Mouse (Mus musculus): ENCODE data around the gene Tubb2a. TPM values are rescaled to one million over a fixed set of nuclear protein-coding genes. Genes with fewer than 3 reads are reported as not detected.
A peak's percentile ranks its signal among the peaks of the same experiment; 100 is the strongest.

Gene Tubb2a
- total RNA-seq, 1 experiment from 2014 or later: 17.7 TPM

- ATAC-seq (ENCODE audit: extremely low read depth, insufficient number of reproducible peaks, low FRiP score, poor library complexity, severe bottlenecking): no peak
Measured at GRCm38 (mm10) chr13:34062466-34062865, 15.3 kb downstream of the Tubb2a start.

- 0 out of 2 replicates have a peak, but pooled peaks have one; percentile 13 for ATAC-seq (ENCODE audit: extremely low read depth, insufficient number of reproducible peaks, low FRiP score, poor library complexity, severe bottlenecking)
Measured at GRCm38 (mm10) chr13:34060061-34060460, 17.7 kb downstream of the Tubb2a start.

- ATAC-seq (ENCODE audit: extremely low read depth, insufficient number of reproducible peaks, low FRiP score, poor library complexity, severe bottlenecking): no peak
Measured at GRCm38 (mm10) chr13:34057252-34057651, 20.6 kb downstream of the Tubb2a start.

DNA sequence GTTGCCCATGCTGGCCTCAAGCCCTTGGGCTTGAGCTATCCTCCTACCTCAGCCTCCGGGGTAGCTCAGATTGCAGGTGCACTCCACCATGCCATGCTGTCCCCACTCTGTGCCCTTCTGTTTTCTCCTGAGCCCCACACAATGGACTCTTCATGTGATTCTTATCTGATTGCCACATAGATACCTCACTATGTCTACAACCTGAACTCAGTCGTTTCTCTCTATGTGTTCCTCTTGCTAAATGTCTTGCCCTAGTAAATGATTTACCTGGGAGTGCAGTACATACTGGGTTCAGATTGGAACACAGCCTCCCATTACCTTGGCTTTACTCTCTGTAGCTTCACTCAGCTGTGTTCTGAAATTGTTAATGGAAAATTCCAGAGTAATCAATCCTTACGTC lies 22.8 kb downstream of the Tubb2a start:
- no peak for ATAC-seq (ENCODE audit: extremely low read depth, insufficient number of reproducible peaks, low FRiP score, poor library complexity, severe bottlenecking)

GRCm38 (mm10) chr13:34054391-34054790 lies 23.4 kb downstream of the Tubb2a start:
- ATAC-seq (ENCODE audit: extremely low read depth, insufficient number of reproducible peaks, low FRiP score, poor library complexity, severe bottlenecking): no peak

DNA sequence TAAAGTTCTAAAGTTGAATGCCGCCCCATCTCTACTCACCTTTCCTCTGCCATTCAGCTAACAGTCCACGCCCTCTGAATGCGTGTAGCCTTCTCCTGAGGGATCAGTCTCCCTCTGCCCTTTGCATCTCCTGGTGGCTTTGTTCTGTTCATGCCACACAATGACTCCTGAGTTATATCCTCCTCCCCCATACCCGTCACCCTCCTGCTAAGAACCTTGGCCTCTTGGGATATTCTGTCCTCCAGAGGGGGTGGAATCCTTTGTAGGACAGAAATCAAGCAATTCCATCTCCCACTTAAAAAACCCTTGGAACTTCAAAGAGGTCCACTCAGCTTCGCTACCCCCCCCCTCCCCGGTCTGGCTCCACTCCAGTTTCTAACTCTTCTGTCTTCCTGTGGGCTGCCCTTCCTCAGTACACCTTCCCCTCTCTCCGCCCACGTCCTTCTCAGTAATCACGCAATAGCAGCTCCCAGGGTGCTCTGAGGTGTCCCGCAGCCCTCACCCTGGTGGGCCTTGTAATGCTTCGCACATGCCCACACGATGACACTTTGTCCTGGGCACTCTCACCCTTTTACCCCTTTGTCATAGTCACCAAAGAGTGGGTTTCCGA lies 24.0 kb downstream of the Tubb2a start:
- ATAC-seq (ENCODE audit: extremely low read depth, insufficient number of reproducible peaks, low FRiP score, poor library complexity, severe bottlenecking): no peak

DNA sequence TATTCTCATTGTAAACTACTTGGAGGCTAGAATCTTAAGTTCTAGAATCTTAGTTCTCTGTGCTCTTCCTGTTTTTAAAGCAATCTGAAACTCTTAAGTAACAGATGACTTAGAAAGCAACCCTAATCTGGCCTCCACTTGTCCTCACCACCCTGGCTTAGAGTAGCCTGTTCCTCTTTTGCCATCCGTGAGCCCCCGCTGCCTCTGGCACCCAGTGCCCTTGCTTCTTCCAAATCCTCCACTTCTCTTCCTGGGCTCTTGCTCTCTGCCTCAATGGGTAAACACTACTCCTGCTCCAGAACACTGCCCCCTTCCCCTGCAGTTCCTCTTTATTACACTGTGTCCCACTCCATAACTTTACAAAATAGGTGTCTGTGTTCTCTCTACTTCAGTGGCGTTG lies 26.1 kb downstream of the Tubb2a start:
- ATAC-seq (ENCODE audit: extremely low read depth, insufficient number of reproducible peaks, low FRiP score, poor library complexity, severe bottlenecking): peak; percentile 71

DNA sequence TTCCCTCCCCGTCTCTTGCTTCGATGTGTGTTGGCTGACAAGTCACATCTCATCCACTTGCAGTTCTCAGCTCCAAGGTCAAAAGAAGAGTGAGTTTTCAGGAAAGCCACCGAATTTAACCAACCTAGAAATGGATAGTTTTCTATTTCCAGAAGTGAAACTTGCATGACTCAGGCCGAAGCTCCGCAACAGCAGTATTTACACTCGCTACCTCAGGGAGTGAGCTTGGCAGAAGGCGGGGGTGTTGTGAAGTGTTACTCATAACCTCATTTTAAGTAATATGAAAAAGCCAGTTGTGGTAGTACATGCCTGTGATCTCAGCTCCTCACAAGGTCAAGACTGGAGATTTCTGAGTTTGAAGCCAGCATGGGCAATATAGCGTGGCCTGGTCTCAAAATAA lies 27.3 kb downstream of the Tubb2a start:
- no peak for ATAC-seq (ENCODE audit: extremely low read depth, insufficient number of reproducible peaks, low FRiP score, poor library complexity, severe bottlenecking)

- ATAC-seq (ENCODE audit: extremely low read depth, insufficient number of reproducible peaks, low FRiP score, poor library complexity, severe bottlenecking): no peak
Measured at GRCm38 (mm10) chr13:34047526-34047925, 30.3 kb downstream of the Tubb2a start.

DNA sequence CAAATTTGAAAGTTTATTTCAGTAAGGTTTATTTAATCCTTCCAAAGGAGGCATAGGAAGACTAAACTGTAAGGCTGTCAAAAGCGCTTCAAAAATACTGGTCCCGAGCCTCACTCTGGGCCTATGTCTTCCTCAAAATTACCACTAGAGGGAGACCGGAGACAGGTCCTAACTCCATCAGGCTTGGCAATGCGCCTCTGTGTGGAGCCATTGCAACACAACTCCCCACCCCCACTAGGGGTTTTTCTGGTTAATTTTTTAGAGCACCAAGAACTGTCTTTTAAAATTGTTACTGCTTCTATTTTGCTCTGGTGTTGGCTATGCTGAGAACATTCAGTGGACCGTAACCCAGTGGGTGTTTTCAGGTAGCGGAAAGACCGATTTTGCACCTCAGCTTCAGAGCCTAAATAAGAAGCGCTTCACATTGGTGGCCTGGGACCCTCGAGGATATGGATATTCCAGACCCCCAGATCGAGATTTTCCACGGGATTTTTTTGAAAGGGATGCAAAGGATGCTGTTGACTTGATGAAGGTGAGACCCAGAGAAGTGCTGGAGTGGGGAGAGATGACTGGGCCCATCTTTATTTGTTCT lies 31.3 kb downstream of the Tubb2a start:
- ATAC-seq (ENCODE audit: extremely low read depth, insufficient number of reproducible peaks, low FRiP score, poor library complexity, severe bottlenecking): peak; percentile 92

- ATAC-seq (ENCODE audit: extremely low read depth, insufficient number of reproducible peaks, low FRiP score, poor library complexity, severe bottlenecking): no peak
Measured at GRCm38 (mm10) chr13:34045511-34046249, 32.1 kb downstream of the Tubb2a start.

DNA sequence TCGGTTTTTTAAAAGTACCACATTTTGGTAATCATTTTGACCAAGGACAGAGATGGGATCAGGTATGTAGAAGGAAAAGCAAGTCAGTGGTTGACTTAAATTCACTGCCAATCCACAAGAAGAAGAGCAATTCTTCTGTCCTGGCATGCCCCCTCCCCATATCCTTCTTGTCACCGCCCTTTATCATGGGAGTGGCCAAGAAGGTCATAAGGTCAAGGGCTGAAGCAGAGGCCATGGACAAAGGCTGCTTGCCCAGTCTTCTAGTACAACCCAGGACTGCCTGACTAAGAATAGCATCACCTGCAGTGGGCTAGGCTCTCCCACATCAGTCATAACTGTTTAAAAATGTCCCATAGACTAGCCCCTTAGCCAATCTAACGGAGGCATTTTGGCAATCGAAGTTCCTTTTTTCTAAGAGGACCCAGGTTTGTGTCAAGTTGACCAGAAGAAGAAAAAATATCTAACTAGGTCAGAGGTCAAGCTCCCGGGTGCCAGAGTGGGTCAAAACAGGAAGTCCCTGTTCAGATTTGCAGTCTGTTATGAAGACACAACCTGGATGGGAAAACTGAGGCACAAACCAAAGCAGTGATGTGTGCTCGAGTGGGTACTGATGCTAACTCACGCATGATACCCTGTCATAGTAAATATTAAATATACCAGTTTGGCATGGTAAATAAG lies 34.0 kb downstream of the Tubb2a start:
- ATAC-seq (ENCODE audit: extremely low read depth, insufficient number of reproducible peaks, low FRiP score, poor library complexity, severe bottlenecking): no peak

DNA sequence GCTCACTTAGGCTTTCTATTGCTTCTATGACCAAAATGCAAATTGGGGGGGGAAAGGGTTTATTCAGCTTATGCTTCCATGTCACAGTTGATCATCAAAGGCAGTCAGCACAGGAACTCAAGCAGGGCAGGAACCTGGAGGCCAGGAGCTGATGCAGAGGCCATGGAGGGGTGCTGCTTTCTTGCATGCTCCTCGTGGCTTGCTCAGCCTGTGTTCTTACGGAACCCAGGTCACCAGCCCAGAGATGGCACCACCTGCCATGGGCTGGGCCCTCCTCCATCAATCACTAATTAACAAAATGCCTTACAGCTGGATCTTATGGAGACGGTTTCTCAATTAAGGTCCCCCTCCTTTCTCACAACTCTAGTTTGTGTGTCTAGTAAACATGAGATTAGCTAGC lies 37.7 kb downstream of the Tubb2a start:
- ATAC-seq (ENCODE audit: extremely low read depth, insufficient number of reproducible peaks, low FRiP score, poor library complexity, severe bottlenecking): no peak

DNA sequence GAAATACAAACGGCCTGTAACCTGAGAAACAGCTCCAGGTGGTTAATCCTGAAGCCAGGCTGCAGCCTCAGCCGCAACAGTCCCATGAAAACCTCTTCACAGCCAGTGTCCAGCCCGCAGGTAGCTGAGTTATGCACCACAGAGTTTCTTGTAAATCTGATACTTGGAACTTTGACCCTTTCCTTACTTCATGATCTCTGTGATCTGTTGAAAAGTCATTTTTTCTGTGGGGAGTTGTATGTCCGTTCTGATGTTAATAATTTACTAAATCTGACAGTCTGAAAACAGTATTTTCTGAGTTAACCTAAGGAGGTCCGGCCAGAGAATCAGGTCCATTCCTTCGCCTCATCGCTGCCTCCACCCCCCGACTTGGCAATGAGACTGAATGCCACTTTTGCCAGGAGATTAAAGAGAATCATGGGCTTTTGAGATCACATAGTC lies 38.9 kb downstream of the Tubb2a start:
- no peak for ATAC-seq (ENCODE audit: extremely low read depth, insufficient number of reproducible peaks, low FRiP score, poor library complexity, severe bottlenecking)

- no peak for ATAC-seq (ENCODE audit: extremely low read depth, insufficient number of reproducible peaks, low FRiP score, poor library complexity, severe bottlenecking)
Measured at GRCm38 (mm10) chr13:34038056-34038432, 39.8 kb downstream of the Tubb2a start.

GRCm38 (mm10) chr13:34037172-34038055 lies 40.4 kb downstream of the Tubb2a start, which contains the start of gene Bphl:
Gene Bphl (plus strand): TSS chr13:34037597.
- ATAC-seq (ENCODE audit: extremely low read depth, insufficient number of reproducible peaks, low FRiP score, poor library complexity, severe bottlenecking): peak; percentile 77

DNA sequence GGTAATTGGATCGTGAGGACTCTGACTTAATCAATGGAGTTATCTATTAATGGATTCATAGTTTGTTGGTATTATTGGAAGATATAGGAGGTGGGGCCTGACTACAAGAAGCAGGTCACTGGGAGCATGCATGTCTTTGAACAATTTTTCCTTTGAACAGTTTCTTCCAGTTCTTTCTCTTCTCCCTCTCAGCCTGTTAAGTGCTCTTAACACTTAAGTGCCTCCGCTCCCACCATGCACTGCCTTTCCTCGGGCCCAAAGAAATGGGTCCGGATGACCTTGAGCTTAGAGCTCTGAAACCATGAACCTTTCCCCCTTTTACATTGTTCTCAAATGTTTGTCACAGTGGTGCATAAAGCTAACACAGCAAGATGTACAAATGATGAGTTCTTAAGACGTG lies 41.1 kb downstream of the Tubb2a start:
- ATAC-seq (ENCODE audit: extremely low read depth, insufficient number of reproducible peaks, low FRiP score, poor library complexity, severe bottlenecking): no peak

DNA sequence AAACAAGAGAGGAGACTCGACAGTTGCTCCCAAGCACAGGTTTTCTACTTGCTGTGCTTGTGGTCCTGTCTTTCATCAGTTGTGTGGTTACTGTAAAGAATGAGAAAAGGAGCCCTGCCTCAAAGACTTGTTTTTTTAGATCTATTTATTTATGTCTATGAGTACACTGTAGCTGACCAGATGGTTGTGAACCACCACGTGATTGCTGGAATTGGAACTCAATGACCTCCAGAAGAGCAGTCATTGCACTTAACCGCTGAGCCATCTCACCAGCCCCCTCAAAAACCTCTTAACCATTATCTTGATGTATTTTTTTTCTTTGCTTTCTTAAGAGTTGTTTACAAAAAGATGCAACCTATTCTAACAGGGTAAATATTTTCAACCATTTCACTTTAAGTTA lies 42.4 kb downstream of the Tubb2a start:
- no peak for ATAC-seq (ENCODE audit: extremely low read depth, insufficient number of reproducible peaks, low FRiP score, poor library complexity, severe bottlenecking)

DNA sequence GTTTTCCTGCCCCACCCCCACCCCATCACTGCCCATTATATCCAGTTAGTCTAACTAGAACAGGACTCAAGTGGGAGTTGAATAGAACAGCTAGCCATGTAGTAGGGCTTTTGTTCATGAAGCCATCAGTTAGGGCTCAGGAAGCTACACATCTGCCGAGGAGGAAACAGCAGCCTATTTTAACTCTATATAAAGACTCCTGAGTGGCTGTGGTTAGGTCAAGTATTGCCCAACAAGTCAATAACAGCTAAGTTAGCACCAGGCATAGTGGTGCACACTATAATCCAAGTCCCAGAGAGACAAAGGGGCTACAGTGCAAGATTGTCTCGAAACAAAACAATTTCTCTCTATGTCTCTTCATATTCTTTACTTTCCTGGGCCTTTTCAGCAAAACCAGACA lies 45.8 kb downstream of the Tubb2a start:
- no peak for ATAC-seq (ENCODE audit: extremely low read depth, insufficient number of reproducible peaks, low FRiP score, poor library complexity, severe bottlenecking)

Data from neutrophil, adult 5-6 weeks (primary cell).